Mouse (Mus musculus) retina, adult 2 months (tissue): Measurements from ENCODE around the gene Hps3.
"Not testable (repeated sequence)": the region's sequence is repeated elsewhere in the genome, so short reads cannot be mapped to it uniquely, and the experiment has no call there.

Experiments
- DNase-seq: peaks from one replicate; pipeline ENCODE4 v3.0.0-alpha.2; 2012; ENCODE audit warnings: low read depth, low spot score

The Hps3 gene

DNA sequence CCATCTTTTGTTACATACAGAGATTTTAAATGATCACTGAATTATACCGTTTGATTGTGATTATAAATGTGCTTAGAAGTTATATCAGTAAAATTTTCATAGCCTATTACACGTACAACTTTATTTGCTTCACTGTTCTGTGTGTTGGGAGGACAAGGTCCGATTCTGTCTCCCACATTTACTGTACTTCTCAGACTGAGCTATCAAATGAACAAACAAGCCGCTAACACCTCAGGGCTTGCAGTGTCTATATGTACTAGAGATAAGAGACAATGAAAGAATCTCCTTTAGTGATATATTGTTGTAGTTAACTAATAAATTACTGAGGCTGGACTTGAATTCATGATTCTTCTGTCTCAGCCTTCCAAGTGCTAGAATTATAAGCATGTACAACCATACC, 27.8 kb downstream of the Hps3 start:
- no peak for DNase-seq

DNA sequence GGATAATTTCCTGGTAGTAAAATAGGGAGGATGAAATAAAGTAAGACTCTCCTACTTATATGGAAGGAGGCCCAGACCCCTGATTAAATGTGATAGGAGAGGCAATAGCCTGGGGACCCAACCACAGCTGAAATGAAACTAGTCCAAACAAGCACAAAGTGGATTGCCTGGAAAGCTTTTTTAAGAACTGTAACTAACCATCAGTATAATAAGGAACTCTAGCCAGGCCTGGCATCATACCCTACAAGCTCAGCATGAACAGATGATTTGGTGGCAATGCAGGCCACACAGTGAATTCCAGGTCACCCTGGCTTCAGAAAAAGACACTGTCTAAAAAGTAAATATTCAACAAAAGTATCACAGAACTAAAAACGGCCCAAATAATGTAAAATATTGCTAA, 29.5 kb downstream of the Hps3 start:
- DNase-seq = no peak

DNA sequence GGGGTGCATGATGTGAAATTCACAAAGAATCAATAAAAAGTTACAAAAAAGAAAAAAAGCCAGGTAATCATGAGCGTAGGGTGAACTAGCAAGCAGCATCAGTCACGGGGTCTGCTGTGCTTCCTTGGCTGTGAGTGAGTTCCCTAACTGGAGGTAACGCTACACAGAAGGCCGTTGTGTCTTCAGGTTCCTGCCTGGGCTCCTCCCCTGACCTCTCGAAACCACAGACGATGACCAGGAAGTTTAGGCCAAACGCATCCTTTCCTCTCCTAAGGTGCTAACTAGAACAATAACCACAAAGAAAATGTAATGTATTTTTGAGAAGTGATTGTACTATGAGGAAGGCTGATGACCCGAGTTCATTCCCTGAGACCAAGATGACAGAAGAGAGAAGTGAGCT, 30.7 kb downstream of the Hps3 start:
- no peak for DNase-seq

DNA sequence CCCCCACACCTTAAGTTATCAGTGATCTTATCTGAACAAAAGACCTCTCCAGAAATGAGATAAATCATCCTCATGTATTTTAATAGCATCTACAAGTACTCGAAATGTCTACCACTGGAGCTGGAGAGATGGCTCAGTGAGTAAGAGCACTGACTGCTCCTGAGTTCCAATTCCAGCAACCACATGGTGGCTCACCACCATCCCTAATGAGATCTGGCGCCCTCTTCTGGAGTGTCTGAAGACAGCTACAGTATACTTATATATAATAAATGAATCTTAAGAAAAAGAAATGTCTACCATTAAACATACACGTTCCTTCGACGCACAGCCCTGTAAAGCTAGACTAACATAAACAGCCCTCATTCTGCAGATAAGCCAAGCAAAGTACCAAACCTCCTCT, 32.3 kb downstream of the Hps3 start:
- no peak for DNase-seq

DNA sequence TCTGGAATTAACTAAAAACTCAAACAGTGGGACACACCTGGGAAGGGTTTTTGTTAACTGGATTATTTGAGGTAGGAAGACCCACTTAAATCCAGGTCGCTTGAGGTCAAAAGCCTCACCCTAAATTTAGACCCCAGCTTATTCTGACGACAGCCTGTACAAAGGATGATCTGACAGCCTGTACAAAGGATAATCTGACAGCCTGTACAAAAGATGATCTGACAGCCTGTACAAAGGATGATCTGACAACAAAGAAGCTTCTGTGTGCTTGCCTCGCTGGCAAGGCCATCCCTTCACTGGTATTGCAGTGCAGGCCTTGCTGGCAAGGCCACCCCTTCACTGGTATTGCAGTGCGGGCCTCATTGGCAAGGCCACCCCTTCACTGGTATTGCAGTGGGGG, 34.3 kb downstream of the Hps3 start:
- DNase-seq = peak; percentile 72

DNA sequence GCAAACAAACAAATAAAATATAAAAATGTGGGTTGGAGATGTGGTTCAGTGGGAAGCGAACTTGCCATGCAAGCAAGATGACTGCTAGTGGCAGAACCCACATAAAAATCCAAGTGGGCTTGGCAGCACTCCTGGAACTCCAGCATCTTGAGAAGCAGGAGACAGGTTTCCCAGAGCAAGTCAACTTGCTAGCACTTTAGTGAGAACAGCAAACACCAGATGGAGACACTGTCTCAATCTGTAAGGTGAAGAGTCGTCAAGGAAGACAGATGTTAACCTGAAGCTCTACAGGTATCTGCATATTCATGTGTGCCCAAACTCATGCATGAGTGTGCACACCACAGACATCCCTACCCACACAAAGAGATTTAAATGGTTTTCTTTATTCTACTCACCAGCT, 35.6 kb downstream of the Hps3 start:
- no peak for DNase-seq

DNA sequence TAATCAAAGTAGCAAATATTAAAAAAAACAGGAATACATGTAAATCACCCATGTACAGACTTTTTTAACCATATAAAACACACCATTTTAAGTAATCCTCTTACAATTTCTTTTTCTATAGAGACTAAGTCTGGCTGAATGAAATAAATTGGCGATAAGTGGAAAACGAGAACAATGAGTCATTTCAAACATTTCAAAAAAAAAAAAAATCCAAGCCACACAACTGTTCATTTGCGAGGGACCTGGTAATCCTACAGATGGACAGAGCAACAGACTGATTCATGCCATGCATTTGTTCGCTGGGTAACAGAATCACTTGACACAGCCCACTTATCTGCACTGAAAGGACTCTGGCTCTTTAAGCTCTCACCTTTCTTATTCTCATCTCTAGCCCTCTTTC, 42.7 kb downstream of the Hps3 start:
- no peak for DNase-seq

DNA sequence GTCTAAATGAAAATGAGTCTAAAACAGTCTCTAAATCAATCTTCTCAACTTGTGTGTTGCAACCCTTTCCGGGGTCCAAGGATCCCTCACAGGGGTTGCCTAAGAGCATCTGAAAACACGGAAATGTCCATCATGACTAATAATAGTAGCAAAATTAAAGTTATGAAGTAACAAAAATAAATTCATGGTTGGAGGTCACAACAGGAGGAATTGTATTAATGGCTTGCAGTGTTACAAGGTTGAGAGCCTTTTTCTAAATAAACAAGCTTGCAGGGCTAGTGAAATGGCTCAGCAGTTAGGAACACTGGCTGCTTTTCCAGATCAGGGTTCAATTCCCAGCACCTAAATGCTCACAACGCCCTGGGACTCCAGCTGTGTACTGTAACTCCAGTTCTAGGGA, 45.1 kb downstream of the Hps3 start:
- no peak for DNase-seq

DNA sequence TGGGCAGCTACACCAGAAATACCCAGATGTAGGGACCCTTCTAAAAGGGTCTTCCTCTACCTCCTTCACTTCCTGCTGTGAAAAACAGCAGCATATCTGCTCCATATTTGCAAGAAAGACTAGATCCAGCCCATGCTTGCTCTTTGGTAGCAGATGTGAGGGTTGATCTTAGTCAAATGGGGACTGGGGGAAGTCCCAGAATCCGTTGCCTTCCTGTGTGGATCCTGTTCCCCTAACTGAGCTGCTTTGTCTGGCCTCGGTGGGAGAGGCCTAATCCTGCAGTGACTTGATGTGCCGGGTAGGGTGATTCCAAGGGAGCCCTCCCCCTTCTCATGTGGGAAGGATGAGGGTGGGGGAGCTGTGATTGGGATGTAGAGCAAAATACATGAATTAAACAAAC, 49.0 kb downstream of the Hps3 start:
- no peak for DNase-seq

DNA sequence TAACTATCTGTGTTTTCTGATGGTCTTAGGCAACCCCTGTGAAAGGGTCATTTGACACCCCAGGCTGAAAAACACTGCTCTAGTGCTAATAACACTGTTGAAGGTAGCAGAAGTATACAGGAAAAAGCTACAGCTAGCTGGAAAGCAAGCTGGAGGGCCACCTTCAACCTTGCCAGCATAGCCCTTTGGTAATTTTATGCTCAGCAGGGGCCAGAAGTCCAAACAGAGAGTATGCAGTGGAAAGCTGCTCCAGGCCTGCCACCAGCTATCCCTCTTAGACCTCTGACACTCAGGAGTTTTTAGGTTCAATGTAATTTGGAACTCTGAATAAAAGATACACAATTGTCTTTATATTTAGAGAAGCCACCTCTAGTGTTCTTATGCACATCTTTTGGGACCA, 52.3 kb downstream of the Hps3 start:
- DNase-seq = no peak

DNA sequence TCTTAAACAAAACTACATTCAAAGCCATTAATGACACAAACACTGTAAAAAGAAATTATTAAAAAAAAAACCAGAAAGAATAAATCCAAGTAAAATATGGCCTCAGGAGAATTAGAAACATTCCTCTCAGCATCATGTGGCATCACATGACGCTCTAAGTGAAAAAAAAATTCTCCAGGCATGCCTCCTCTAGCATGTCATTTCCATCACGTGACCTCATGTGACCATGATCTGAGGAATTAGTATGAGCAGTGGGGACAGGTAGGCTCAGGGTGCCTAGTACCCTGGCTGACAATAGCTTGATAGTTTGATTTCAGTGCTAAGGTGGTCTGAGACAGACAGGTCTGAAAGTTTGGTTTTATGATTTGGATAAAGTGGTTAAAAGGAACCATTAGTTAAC, 54.0 kb downstream of the Hps3 start:
- DNase-seq = no peak

DNA sequence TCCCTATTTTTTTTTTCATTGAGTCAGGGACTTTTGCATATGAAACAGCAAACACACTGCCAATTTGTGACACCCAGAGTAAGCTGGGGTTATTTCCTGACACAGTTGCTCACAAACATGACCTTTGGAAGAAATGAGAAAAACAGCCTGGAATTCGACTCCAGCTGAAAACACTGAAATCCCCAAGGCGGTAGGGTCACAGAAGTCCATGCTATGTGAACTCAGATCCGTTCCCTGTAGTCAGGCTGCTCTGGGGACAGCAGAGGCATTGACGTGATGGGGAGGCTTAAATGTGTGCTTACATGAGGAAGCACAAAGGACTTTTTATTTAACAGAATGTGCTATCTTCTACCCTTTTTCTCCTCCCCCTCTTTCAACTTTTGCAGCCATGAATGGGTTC, 56.6 kb downstream of the Hps3 start:
- DNase-seq = no peak

DNA sequence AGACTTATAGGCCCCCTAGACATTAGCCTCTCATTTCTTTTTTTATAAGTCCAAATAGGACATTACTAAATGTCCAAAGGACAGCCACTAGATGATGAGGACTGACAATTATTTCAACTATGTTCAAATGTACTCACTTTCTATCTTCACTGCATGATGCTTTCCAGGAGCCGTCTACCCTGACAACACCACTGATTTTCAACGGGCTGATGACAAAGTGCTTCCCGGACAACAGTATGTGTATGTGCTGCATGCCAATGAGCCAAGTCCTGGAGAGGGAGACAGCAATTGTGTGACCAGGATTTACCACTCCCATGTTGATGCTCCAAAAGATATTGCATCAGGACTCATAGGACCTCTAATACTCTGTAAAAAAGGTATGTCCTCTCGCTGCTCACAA, 69.0 kb downstream of the Hps3 start:
- no peak for DNase-seq

DNA sequence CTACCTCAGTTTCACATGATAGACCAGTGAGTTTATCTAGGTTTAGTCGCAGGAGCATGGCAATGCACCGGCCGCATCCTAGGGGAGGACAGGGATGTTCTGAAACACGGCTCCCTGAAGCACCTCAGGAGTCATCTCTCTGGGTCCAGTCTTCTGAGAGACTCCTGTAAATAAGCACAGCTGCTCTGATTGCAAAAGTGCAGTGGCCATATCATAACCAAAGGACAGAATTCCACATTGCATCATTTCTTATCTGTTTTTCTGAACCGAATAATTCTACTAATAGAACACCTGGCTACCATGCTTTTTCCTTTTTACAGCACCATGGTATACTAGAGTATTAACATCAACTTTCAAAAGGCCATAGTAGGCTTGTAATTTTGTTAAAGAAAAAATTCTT, 69.9 kb downstream of the Hps3 start:
- DNase-seq = no peak

DNA sequence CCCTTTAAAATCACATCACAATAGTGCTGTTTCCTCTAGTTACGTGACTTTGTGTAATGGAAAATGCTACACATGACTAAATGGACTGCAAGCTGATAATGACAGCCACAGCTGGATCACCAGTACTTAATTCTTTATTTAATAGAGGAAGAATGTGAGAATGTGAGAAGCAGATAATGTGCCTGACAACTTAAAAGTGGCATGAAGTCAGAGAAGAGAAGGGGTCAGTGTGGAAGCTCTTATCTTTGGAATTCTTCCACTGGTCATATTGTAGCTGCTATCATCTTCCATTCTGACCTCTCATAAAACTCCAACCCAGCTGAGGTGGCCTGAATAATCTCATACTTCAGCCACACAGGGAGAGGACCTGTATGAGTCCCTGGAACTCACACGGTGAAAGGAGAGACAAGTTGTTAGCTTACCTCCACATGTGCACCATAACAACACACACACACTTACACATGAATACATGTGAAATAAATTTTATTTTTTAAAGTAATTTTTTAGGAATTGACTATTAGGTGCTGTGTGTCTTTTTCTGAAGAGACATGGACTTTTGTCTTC, 70.4 kb downstream of the Hps3 start:
- no peak for DNase-seq

DNA sequence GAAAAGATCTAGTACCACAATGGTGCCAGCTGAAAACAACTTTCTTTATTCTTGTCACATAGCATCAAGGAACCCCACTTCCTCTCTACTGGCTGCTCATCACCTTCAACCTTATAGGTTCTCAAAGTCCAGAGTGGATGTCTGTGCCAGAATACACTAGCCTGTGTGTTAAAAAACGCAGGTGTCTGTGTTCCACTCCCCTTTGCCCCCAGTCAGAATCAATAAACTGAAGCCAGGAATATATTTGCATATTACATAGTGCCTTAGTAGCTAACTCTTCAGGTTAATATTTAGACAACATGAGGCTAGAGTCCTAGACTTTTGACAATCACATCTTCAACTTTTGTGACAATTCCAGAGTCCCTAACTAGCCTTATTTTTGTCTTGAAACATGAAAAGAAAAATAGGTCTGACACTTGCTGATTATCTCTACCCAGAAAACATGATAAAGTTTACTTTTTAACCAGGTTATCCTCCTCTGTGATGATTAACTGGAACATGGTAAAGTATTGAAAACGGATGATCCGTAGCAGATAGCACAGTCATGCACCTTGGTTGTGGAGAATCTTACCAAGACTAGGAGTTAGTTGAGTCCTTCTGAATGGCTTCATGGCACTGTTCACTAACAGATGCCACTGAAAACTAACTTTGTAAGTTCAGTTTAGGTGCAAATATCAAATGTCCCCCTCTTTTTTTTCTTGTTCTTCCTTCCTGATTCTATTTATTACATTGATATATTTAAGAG, 72.2 kb downstream of the Hps3 start:
- no peak for DNase-seq

DNA sequence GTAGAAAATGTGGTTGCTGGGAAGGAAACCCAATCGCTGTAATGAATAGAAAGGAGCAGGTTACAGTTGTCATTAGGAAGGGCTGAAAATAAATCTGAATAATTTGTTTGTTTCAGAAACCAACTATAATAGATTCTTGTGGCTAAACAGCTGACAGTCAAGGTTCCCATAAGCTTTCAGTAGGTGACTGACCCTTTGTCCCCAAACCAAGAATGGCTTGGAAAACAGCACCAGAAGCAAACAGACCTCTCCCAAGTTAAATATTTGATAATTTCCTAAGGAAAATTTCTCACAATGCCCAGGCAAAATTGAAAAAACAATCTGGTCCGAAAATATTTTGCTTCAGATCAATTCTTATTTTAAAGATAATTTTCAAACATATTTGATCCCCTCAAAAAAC, 73.8 kb downstream of the Hps3 start:
- no peak for DNase-seq

DNA sequence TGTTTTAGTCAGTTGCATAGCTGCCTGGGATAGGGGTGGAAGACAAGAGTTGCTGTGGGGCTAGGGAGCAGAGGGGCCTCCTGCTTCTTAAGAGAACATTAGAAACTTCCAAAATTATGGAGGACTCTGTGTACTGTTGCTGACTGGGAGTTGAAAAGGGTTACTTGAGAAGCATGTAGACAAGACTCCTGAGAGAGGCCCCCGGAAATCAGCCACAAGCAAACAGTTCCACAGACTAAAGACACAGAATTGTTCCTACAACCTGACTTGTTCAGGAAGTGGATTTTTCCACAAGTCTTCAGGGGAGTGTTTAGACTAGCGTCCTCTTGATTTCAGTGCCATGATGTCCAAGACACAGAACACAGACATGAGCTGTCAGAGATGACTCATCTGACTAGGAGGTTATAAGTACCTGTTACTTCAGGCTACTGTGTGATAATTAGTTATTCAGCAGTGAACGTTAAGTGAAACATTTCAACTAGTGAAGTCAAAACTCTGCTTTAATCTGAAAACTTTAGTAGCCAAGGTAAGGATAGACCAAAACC, 74.5 kb downstream of the Hps3 start:
- no peak for DNase-seq

DNA sequence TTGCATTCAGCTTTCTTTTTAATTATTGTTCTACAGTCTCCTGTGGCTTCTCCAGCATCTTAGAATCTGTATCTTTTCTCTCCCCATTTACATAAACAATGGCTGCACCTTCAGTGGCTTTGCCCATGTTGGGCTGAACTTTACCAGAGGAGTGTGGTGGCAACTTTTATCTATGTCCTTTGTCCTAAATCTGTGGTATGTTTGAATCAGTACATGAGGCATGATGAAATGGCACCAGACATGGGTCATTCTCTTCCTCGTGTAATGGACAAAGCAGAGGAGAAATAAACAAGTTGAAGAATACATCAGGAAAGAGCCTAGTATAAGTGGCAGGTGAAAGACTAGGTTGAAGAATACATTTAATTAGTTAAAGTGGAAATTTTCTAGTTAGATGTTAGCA, 76.1 kb downstream of the Hps3 start:
- DNase-seq = no peak

DNA sequence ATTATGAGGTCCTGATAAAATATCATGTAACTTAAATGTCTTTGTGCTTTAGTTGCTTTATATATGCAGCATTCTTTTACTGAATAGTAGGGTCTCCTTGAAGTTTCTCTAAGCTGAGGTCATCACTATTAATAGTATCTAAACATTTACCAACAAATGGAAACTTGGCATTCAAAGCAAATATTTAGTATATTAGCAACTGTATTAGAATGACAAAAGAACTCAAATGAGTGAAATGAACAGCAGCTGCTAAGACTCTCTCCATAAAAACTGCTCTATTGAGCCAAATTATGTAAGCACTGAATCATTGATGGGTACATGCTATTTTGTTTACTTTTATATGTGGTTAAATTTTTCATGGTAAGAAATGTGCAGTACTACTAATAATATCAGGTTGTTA, 77.1 kb downstream of the Hps3 start:
- no peak for DNase-seq

DNA sequence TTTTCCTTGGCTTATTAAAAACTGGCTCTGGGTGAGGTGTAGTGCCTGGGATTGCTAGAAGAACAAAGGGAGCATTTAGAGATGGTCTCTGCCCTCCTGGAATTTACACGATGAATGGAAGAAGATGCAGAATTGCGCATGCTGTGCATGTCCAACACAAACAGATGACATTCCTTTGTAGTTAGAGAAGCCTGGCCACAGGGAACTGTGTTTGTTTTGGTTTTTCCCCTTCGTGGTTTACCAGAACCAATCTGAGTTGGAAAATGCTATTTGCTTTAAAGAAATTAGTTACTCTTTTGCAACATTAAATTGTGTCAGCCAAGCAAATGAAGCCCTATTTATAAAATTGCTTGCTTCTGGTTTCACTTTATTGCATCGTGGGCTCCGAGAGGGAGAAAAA, 78.2 kb downstream of the Hps3 start, which contains the start of gene Cp:
Gene Cp (plus strand): TSS at position 170 of the 400 bp plus-strand sequence.
- no peak for DNase-seq

DNA sequence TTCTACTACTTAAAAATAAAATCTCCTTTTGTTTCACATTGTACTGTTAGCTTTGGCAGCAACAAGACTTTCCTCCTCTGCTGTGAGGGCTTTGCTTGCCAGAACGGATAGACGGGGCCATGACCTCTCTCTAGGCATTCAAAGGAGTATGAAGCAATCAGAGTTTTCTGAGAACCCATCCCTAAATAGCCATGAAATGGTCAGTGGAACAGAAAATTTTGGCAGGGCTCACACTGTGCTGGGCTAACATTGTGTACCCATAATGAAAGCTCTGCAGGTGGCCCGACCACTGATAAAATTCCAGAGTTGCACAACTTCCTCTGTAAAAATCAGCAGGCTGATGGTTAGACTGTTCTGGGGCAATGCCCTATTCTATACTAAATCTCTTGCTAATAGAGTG, 81.2 kb downstream of the Hps3 start:
- DNase-seq = no peak

DNA sequence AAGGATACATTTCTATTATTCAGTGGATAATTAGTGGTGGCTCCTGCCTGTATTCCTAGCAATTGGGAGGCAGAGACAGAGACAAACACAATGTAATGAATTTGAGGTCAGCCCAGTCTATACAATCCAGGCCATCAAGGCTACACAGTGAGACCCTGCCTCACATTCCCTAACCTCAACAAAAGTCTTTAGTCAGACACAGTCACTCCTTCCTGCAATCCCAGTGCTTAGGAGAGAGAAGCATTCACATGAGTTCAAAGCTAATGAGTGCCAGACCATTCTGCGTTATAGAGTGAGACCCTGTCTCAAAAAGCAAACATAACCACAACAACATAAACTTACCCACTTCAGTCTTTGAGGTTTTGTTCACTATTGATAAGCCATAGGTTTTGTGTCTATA, 81.7 kb downstream of the Hps3 start:
- DNase-seq = no peak

DNA sequence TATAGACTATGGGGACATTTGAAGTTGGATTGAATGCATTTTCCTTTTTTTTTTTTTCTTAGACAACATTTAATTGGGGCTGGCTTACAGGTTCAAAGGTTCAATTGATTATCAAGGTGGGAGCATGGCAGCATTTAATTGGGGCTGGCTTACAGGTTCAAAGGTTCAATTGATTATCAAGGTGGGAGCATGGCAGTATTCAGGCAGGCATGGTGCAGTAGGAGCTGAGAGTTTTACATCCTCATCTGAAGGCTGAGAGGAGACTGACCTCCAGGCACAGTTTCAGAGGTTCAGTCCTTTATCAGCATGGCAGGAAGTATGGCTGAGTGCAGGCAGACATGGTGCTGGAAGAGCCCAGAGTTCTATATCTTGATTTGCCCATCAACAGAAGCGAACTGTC, 85.7 kb downstream of the Hps3 start:
- not testable (repeated sequence) for DNase-seq
